Mouse (Mus musculus): Measurements from ENCODE around the gene Unc5c. TPM values are rescaled to one million over a fixed set of nuclear protein-coding genes. Genes with fewer than 3 reads are reported as not detected.

Unc5c gene
- total RNA-seq, 1 experiment from 2014 or later, result 2.8 TPM

DNA sequence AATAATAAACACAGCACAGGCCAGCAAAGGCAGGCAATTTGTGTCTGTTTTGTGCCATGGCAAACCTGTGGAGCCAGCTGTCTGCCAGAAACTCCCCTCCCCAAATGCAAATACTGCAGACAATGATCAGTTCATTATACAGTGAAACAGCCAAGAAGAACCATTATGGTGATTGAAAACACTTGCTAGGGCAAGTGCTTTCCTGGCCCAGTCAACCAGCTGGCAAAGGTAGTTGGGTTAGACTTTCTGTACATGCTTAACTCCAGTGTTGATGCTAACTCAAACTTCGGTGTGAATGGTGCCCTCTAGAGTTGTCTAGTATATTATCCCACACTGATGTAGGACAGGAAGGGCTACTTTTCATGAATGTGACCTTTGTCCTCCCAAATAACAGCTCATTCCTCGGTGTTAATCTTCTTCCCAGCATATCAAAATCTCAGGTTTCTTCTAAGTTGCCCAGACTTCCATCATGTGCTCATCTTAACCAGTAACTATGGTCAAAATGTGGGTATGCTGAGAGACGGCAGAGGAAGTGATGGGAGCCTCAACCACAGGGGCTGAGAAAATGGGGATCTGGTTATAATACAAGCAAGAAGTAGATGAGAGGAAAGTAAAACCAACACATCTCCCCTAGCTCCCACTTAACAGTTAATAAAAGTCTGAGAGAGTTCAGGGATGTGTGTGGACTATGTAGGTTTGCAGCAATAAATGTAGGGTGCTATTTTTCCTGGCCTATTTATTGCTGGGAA, 194.2 kb downstream of the Unc5c start:
- ATAC-seq (replicated peaks; ENCODE audit: insufficient number of reproducible peaks, low FRiP score, low TSS enrichment, poor library complexity, severe bottlenecking), result no peak

DNA sequence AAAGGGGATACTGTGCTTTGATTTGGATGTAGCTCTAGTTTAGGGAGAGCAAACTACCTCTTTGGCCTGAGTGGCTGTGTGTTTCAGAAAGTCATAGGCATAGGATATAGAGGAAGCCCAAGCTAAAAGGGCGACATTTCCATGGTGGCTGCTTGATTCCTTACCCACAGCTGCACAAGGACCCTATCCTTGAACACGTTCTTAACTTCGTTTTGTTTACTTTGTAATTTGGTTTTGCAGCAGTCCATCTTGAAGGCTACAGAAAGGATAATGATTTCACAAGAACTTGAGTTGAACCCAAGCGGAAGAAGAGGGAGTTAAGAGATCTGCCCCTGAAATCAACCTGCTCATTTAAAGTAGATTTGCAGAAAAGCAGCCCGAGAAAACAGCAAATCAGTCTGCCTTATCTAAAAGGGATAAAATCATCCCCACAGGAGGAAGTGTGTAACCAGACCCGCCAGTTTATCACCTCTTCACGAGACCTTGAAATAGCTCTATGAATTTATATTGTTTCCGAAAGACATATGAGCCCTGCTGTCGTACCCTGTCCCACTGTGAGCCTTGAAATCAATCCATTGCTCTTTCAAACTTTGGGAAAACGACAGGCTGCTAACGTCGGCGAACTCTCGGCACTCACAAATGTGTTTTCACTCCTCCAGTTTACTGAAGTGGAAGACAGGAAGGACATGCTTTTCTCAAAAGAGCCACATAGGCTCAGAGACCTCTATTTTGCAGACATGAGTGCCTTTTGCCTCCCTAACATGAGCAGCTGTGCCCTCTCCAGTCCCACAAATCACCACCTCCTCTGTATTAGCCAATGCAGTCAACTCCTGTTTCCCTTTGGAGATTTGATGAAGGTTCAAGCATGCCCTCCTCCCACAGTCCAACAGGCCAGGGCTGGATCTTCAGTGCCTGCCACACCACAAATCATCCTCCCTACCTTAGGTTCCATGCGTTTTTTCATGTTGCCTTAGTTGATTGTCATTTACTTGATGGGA, 195.3 kb downstream of the Unc5c start:
- no peak for ATAC-seq (replicated peaks; ENCODE audit: insufficient number of reproducible peaks, low FRiP score, low TSS enrichment, poor library complexity, severe bottlenecking)

DNA sequence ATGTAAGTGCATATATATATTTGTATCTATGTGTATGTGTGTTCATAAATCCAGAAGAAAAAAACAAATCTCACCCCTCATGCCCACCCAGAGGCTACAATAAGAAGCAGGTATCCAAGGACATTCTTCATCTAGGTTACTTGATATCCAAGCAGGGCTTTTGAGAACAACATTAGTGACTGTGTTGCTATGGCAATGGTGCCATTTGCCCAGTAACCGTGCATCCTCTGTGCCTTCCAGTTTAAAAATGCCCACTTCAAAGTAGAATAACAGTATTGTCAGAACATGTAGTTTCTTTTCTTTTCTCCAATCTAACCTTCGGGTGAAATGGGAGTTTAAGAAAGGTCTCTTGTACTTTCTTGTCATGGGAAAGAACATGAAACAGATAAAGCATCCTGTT, 224.1 kb downstream of the Unc5c start:
- no peak for ATAC-seq (replicated peaks; ENCODE audit: insufficient number of reproducible peaks, low FRiP score, low TSS enrichment, poor library complexity, severe bottlenecking)

DNA sequence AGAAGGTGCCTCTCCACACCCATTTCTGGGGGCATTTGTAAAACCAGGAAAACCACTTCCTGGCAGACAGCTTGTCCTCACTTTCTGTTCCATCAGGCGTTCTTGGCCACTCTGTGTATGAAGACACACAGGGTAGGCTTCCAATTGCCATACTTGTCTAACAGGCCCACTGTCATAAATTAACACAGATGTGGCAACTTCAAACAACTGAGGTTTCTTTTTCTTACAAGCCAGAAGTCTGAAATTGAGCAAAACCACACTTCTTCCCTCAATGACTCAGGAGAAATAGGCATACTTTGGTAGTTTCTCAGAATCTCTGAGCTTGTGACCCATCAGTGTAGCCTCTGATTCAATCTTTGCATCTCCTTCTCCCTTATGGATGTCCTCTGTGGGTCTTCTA, 225.7 kb downstream of the Unc5c start:
- ATAC-seq (replicated peaks; ENCODE audit: insufficient number of reproducible peaks, low FRiP score, low TSS enrichment, poor library complexity, severe bottlenecking), result no peak

DNA sequence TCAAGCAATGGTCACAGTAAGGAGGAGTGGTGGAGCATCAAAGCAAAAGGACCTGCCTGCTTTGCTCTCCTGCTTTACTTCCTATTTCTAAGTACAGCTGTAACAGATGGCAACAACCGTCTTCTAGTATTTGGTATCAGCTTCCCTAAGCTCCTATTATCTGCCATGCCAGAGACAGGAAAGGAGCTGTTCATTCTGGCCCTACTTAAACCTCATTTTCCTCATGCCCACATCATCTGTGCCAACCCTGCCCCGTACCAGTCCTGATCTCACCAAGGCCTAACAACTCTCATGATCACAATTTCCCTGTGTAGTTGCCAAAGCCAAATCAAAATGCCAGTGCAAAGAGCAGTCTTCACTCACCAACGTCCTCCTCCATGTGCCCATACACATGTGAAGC, 226.4 kb downstream of the Unc5c start:
- no peak for ATAC-seq (replicated peaks; ENCODE audit: insufficient number of reproducible peaks, low FRiP score, low TSS enrichment, poor library complexity, severe bottlenecking)

DNA sequence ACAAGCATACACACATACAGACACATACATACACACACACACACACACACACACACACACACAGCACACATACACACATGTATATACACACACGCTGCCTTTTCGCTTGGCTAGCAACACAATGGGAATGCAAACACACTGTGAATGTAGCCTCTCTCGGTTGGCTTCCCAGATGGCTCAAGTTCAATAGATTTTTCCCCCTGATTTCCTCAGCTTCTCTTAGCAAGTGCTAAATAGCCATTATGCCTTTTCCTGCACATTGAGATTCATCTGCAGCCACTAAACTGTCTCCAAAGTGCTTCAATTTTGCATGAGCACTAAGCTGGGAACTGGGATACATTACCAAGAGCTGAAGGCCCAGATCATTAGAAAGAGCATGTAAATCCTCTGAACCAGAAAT, 226.8 kb downstream of the Unc5c start:
- ATAC-seq (replicated peaks; ENCODE audit: insufficient number of reproducible peaks, low FRiP score, low TSS enrichment, poor library complexity, severe bottlenecking), result no peak

DNA sequence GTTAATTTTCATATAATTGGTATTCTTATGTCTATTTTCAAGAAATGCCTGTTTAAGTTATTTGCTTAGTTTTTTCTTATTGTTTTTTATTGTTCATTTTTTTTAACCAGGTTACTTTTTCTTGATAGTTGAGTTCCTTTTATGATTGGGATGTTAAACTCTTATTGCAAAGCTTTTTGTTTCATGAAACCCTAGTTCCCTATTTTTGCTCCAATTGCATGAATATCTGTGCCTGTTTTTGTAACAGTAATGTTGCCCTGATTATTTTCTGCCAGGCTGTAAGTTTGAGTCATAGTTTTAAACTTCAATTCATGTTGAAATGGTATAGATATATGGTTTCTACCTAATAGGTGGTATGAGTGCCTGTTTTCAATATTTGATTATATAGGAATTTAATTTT, 234.2 kb downstream of the Unc5c start:
- ATAC-seq (replicated peaks; ENCODE audit: insufficient number of reproducible peaks, low FRiP score, low TSS enrichment, poor library complexity, severe bottlenecking), result no peak

DNA sequence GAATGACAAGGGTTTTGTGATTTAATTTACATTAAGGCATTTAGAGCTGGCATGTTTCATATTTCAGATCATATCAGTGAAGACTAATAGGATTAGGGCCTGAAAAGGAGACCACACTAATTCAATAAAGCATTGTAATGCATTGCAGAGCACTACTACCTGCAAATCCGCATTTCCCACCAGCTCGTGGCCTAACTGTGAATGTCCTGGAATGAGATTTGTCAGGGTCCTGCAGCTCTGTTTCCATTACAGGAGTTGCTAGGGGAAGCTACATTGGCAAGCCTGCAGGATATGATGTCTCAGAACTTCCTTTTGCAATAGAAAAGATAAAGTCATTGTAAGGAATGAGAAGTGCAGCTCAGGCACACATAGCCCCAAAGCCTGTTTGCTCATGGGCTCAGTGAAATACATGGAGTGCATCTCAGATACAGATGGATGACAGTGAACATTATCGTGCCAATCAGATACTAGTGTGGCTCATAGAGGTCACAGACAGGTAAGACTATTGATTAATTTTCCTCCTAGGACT, 236.4 kb downstream of the Unc5c start:
- no peak for ATAC-seq (replicated peaks; ENCODE audit: insufficient number of reproducible peaks, low FRiP score, low TSS enrichment, poor library complexity, severe bottlenecking)

DNA sequence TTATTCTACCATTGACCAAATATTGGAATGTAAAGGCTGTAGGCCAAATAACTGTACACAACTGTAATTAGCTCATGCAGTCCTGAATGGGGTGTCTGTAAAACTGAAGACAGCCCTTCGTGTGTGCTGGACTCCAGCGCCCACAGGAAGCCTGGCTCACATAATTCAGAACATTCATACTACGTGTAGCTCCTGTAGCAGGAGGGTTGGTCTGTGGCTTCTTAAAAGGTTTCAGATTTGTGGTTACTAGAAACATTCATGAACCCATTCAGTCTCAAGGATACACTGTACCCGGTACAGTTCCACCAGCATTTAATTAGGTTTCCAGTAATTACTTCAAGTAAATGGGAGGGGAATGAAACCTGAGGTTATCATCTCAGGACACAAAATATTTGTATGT, 246.6 kb downstream of the Unc5c start:
- ATAC-seq (replicated peaks; ENCODE audit: insufficient number of reproducible peaks, low FRiP score, low TSS enrichment, poor library complexity, severe bottlenecking), result no peak

DNA sequence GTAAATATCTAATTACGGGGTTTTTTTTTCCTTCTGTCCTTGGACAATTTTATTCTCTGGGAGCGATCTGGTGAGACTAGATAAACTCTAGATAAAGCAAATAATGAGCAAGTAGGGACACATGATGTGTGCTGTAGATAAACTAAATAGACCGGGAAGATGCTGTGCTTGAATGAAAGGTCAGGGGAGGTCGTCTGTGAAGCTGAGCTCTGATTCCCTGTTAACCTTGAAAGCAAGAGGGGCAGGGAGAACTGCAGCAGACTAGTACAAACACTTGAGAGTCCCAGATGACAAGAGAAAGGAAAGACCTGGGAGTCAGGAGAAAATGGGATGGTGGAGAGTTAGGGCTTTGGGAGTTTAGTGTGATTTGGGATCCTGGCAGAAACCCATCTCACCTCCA, 251.4 kb downstream of the Unc5c start:
- no peak for ATAC-seq (replicated peaks; ENCODE audit: insufficient number of reproducible peaks, low FRiP score, low TSS enrichment, poor library complexity, severe bottlenecking)

DNA sequence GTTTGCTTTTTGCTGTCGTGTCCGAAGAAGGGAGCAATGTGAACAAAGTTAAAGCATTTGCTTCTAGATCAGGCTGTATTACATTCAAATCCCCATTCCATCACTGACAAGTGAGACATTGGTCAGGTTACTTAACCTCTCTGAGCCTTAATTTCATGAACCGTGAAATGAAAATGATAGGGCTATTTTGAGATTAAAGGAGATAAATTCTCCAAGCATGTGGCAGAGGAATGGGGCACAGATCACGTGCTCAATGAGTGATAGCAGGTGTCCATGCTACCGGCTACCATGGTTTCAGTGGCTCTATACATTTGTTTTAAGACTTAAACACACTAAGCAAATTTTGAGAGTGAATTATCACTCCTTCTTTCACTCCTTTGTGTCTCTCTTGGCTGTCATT, 254.0 kb downstream of the Unc5c start:
- no peak for ATAC-seq (replicated peaks; ENCODE audit: insufficient number of reproducible peaks, low FRiP score, low TSS enrichment, poor library complexity, severe bottlenecking)

DNA sequence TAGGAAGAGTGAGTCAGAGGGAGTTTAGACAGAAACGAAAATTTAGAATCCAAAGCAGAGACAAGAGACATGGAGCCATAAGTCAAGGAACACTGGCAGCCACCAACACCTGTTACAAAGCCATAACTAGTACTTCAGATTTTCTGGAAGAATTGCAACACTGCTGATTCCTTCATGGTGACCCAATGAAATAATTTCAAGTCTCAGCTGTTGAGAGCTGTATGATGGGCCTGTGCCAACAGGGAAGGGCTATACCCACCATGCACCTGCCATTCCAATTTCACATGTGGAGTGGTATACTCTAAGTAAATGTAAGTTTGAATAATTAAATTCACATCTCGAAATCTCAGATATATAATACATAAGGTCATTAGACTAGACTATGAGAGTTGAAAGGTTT, 259.5 kb downstream of the Unc5c start:
- no peak for ATAC-seq (replicated peaks; ENCODE audit: insufficient number of reproducible peaks, low FRiP score, low TSS enrichment, poor library complexity, severe bottlenecking)

DNA sequence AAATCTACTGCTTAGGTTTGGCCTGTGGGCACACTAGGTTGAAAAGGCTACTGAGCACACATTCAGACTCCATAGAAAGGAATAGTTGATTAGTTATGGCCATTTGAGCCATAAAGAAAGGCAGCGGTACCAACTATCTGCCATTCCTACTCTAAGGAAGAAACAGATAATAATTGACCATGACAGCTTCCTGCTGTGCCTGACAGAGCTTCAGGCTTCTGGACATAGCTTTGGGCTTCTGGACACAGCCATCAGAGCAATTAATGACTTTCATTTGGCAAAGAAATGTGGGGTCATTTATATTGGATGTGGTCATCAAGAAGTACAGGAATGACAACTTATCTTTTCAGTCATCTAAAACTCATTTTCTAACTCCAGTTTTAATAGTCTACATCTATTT, 260.4 kb downstream of the Unc5c start:
- no peak for ATAC-seq (replicated peaks; ENCODE audit: insufficient number of reproducible peaks, low FRiP score, low TSS enrichment, poor library complexity, severe bottlenecking)

DNA sequence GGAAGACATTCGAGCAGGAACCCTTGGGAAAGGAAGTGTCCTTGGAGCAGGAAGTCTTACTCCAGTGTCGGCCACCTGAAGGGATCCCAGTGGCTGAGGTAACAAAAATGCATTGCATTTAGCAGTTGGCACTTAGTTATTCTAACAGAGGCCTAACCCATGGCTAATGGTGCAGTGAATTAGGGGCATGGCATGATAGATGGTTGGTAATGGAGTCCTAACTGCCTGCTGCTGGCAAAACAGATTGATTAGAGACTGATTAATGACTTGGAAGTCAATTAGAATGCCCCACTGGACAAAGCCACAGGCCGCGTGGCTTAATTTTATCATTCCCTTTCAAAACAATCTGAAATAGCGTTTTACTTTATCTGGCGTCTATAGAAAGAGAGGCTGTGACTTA, 268.8 kb downstream of the Unc5c start:
- no peak for ATAC-seq (replicated peaks; ENCODE audit: insufficient number of reproducible peaks, low FRiP score, low TSS enrichment, poor library complexity, severe bottlenecking)

DNA sequence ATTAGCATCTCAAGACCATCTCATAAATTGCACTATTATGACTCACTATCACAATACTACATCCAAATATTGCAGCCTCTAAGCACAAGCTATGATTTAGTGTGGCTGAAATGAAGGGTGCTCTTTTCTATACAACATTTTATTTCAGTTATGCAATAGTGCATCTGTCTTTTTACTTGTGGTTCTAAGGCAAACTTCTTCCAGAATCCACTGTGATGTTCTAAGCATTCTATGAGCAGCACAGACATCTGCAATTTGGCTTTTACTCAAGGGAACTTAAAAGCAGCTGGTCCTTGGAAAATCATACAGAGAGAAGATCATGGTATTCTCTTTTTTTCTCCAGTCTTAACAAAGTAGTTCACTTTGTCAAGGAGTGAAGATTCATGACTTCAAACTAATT, 270.3 kb downstream of the Unc5c start:
- no peak for ATAC-seq (replicated peaks; ENCODE audit: insufficient number of reproducible peaks, low FRiP score, low TSS enrichment, poor library complexity, severe bottlenecking)

DNA sequence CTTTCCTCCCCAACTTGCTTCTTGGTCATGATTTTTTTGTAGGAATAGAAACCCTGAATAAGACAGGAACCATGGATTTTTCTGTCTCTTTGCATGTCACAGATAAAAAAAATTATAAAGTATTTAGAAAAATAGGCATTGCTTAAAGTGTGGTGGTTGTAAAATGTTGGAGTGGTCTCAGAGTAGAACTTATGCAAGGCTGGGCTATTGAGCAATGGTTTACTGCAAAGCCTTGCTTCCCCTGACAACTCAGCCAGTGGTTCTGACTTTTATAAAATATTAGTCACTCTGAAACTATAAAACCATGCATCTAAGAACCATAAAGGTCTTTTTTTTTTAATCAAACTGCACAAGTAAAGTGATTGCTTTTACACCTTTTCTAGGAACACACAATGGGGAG, 280.3 kb downstream of the Unc5c start:
- no peak for ATAC-seq (replicated peaks; ENCODE audit: insufficient number of reproducible peaks, low FRiP score, low TSS enrichment, poor library complexity, severe bottlenecking)

DNA sequence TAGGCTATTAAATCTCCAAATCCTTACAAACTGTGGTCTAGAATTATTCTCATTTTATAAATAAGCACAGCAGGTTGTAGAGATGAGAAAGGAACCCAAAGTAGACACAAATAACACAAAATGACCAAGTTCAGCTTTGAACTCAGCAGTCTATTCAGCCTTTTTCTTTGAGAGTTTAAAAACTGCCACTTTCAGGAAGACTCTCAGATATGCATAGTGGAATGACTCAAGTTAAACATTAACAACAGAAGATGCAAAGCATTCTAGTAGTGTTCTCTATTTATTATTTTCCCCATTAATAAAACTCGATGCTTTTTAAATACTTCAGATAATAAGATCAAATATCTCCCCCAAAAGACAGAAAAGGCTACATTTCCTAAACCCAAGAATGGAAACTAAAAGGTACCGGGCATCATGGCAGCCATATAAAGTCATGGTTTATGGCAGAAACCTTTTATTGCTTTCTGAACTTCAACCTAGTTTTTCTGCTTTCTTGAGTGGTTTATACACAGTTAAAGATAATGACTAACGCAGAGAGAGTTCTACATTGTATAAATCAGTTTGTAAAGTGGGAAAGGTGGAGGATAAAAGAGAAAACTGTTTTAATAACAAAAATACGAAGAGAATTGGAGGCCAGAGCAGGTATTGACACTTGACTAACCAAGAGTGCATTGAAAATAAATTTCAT, 283.8 kb downstream of the Unc5c start:
- no peak for ATAC-seq (replicated peaks; ENCODE audit: insufficient number of reproducible peaks, low FRiP score, low TSS enrichment, poor library complexity, severe bottlenecking)

DNA sequence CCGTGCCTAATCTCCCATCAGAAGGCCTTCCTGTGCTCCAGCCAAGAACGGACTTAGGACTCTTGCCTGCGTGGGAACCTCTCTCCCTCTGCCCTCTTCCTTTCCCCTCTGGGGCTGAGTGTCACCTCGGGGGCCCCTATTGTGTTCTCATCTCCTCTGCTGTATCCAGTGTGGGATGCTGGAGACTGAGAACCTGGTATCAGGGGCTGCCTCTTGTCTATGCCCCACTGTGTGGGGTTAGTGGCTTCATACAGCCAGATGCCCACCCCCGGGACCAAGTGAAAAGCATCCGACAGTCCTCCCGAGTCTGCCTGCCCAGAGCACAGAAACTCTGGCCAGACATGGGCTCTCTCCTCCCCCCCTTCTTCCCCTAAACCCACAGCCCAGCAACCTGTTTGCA, 287.2 kb downstream of the Unc5c start:
- no peak for ATAC-seq (replicated peaks; ENCODE audit: insufficient number of reproducible peaks, low FRiP score, low TSS enrichment, poor library complexity, severe bottlenecking)

DNA sequence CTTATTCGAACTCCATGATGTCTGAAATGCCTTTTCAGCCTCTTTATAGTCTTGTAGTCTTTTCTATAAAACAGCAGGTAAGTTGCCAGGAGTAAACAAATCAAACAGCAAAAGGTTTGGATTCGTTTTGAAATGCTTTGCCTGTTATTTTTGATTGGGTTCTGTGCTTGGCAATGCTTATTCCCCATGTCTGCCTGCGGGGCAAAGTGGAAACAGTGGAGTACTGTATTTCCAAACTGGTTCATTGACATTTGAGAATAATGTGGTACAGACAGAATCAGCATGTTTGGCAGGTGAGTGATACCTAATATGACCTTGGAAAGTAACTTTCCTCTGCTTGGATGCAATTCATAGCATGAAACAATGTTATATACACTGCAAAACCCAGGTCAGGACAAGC, 292.2 kb downstream of the Unc5c start:
- no peak for ATAC-seq (replicated peaks; ENCODE audit: insufficient number of reproducible peaks, low FRiP score, low TSS enrichment, poor library complexity, severe bottlenecking)
